Mouse (Mus musculus): Measurements from ENCODE around the gene Ank3.

Gene Ank3

GRCm38 (mm10) chr10:69786220-69786993, 387.8 kb downstream of the Ank3 start:
- no peak for DNase-seq

DNA sequence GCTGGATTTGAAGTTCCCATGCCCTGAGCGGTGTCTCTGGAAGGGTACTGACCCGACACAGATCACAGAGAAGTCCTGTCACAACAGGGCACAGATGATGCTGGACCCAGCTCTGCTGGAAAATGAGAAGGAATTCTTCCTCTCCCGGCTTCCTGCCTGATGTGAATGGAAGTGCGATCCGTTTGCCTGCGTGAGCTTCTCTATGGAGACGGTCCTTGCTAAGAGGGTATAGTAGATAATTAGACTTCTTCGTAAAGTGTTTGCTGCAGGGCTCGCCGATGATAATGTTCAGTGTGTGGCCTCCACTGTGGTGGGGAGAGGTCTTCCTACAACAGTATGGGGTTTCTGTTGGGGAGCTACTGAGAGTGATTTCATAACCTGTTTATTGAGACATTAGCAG, 388.8 kb downstream of the Ank3 start:
- peak in 1 of 2 experiments; percentile 31 for DNase-seq

DNA sequence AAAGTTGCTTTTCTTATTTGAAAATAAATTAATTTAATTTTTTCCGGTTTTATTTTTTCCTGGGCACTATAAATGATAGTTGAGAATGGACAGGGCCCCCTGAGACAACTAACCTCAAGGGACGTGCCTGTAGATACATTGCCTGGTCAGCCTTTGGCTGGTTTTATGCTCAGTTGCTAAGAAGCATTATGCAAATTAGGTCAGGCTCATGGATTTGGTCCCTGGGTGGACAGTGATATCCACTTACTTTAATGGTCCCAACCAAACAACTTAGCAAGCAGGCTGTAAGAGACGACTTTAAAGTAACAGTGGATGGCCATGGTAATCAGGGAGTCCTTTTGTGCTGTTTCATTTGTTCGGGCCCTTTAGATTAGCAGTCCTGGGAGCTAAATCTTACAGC, 392.0 kb downstream of the Ank3 start:
- DNase-seq, result no peak

GRCm38 (mm10) chr10:69791951-69792350, 393.4 kb downstream of the Ank3 start:
- DNase-seq, result no peak

GRCm38 (mm10) chr10:69792400-69792799, 393.8 kb downstream of the Ank3 start:
- no peak for DNase-seq

- peak; percentile 57 to 75 for DNase-seq
These were observed 394.5 kb downstream of the Ank3 start for GRCm38 (mm10) chr10:69793079-69793478.

- no peak for DNase-seq
These were observed 397.1 kb downstream of the Ank3 start for GRCm38 (mm10) chr10:69795656-69796055.

GRCm38 (mm10) chr10:69796421-69796886, 397.9 kb downstream of the Ank3 start:
- peak; percentile 74 to 81 for DNase-seq

DNA sequence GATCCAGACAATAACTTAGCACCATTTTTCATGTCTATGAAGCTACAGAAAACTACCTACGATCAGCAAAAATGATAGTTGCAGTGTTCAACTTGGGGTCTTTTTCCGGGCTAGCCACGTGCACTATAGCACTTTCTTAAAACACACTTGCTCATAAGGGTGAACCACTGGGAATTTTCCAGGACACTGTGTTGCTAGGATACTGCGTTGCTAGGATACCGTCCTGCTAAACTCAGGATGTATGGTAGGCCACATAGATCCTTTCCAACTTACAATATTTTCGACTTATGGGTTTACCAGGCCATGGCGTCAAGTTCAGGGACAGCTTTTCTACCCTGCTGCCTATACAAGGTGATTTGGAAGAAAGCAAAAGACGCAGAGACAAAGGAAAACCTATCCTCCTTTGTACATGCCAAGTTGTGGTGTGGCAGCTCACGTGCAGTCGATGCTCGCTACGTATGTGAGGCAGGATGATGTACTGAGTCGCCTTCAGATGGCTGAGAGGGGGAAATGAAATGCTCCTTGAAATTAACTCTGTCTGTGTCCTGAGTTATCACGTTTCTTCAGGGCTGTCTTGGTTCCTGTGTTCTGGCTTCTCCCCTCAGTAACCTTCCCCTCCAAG, 404.7 kb downstream of the Ank3 start:
- peak in 1 of 2 experiments; percentile 51 for DNase-seq

- no peak for DNase-seq
These were observed 406.0 kb downstream of the Ank3 start for GRCm38 (mm10) chr10:69804613-69805012.

GRCm38 (mm10) chr10:69810785-69811184, 412.2 kb downstream of the Ank3 start:
- DNase-seq, result no peak

GRCm38 (mm10) chr10:69813823-69814522, 415.4 kb downstream of the Ank3 start:
- no peak for DNase-seq

- DNase-seq, result peak in 1 of 2 experiments; percentile 41
These were observed 422.7 kb downstream of the Ank3 start for GRCm38 (mm10) chr10:69821245-69821644.

- no peak for DNase-seq
These were observed 430.2 kb downstream of the Ank3 start for GRCm38 (mm10) chr10:69828770-69829169.

- no peak for DNase-seq
These were observed 430.7 kb downstream of the Ank3 start for GRCm38 (mm10) chr10:69829236-69829635.

DNA sequence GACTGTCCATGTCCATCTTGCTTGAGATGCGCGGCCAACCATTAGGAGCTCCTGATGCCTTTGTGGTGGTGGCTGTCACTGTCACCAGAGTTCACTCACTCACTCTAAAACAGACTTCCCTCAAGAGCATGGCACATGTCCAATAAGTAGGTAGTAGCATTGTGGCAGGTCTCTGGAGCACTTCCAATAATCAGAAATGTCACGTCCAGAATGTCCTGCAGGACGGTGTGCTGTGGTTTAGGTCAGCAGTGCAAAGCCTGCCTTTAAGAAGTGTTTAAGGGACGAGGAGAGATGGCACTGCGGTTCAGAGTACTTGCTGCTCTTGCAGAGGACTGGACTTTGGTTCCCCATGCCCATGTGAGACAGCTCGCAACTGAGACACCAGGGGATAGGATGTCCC, 433.0 kb downstream of the Ank3 start:
- DNase-seq, result no peak

- DNase-seq, result no peak
These were observed 433.7 kb downstream of the Ank3 start for GRCm38 (mm10) chr10:69832241-69832640.

DNA sequence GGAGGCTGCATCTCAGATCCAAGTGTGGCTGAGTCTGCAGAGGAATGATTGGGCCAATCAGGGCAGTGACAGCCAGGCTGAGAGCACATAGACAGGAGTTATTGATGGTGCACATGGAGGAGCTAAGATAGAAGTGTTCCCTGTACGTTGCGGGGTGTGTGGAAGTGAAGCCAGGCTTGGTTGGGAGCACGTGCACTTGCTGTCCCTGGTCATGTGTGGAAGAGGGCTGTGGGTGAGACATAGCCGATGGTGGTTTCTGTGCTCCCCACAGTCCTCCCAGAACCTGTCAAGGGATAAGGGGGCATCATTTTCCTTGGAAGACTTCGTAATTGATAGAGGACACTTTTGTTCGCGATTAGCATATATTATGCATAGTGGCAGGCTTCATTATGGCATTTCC, 434.2 kb downstream of the Ank3 start:
- DNase-seq, result no peak

DNA sequence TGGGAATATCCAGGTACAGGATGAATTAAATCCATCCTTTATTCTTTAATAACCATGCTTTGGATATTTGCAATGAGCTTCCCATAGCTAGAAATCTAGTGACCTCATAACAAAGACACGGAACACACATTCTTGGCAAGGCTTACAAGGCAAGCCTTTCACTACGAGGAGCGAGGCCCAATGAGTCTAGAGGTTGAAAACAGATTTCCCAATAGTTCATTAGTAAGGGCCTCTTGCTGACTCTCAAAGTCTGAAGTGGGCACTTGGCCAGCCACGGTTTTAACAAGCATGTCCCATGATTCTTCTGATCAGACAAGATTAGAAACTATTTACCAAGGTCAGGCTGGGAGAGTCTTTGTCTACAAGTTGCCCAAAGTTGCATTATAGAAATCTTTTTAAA, 436.1 kb downstream of the Ank3 start:
- DNase-seq, result no peak

- peak; percentile 61 to 65 for DNase-seq
These were observed 447.2 kb downstream of the Ank3 start for GRCm38 (mm10) chr10:69845749-69846148.

DNA sequence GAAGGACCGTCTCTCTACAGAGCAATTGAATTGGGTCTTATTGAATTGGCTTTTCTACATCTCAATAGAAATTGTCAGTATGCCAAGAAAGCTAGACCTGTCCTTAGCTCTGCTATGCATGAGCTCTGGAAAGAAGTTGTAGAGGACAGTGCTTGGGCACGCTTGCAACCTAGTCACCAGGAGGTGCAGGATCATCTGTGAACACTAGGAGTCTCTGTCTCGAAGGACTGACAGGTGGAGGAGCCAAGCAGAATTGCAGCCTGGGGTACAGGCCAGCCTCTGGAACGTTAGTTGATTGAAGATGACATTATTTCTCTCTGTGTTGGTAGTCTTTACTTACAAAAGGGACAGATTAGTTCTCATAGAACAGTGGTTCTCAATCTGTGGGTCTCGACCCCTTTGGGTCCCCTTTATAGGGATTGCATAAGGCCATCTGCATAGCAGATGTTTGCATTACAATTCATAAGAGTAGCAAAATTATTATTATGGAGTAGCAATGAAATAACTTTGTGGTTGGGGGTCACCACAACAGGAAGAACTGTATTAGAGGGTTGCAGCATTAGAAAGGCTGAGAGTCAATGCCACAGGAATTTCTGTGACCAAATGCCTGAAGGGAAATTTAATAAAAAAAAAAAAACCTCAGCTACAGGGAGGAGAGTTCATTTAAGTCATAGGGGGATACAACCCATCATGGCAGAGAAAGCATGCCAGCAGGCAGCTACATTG, 454.0 kb downstream of the Ank3 start:
- peak in 1 of 2 experiments; percentile 59 for DNase-seq

GRCm38 (mm10) chr10:69854587-69855185, 456.1 kb downstream of the Ank3 start:
- DNase-seq, result no peak

DNA sequence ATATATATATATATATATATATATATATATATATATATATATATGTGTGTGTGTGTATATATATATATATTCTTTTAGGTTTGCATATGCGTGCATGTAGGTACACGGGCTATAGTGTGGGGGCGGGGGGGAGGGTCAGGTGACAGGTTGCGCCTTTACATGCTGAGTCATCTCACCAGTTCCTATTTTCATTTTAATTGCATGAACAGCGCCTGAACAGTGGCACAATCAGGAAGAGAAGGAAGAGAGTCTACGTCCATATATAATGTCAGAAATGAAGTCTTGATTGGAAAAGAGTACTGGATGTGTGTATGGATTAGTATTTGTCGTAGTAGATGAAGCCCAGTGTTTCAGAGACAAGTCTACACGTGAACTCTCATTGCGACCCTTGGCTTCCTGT, 459.4 kb downstream of the Ank3 start:
- DNase-seq, result no peak
